Mouse (Mus musculus) CH12.LX (cell line): ENCODE measurements around the gene Chrna1.

Experiments used
- CHD2 ChIP-seq: IDR thresholded peaks from 2 replicates; pipeline ENCODE4 v1.6.1; 2011; ENCODE audit warnings: low read length, improper control_type of control experiment
- CTCF ChIP-seq, 2 experiments: IDR thresholded peaks in 1 of 2; conservative IDR thresholded peaks in 1 of 2; 2 replicates each; pipeline ENCODE4 v1.5.1; 2011 to 2012; ENCODE audit warnings: low read depth in 2 of 2, low read length in 2 of 2, improper control_type of control experiment in 1 of 2, inconsistent platforms in 1 of 2, mild to moderate bottlenecking in 1 of 2, moderate library complexity in 1 of 2
- E2F4 ChIP-seq: IDR thresholded peaks from 2 replicates; pipeline ENCODE4 v1.6.1; 2011; ENCODE audit warnings: low read depth, low read length, improper control_type of control experiment; ENCODE audit not compliant: insufficient replicate concordance
- POLR2A ChIP-seq: IDR thresholded peaks from 2 replicates; pipeline ENCODE4 v1.6.1; 2011; ENCODE audit warnings: low read depth, mild to moderate bottlenecking, improper control_type of control experiment, low read length
- SIN3A ChIP-seq: IDR thresholded peaks from 2 replicates; pipeline ENCODE4 v1.6.1; 2012; ENCODE audit warnings: low read length, improper control_type of control experiment, inconsistent platforms
- UBTF ChIP-seq: IDR thresholded peaks from 2 replicates; pipeline ENCODE4 v1.6.1; 2012; ENCODE audit warnings: low read depth, mild to moderate bottlenecking, inconsistent platforms, low read length, improper control_type of control experiment, moderate library complexity
- ZNF384 ChIP-seq: IDR thresholded peaks from 2 replicates; pipeline ENCODE4 v1.6.1; 2012; ENCODE audit warnings: low read depth, low read length, improper control_type of control experiment, inconsistent platforms

- no peak for TF ChIP-seq POLR2A
- TF ChIP-seq ZNF384, result 0 out of 2 replicates have a peak, but pooled peaks have one; percentile 41
- TF ChIP-seq CTCF (conservative IDR thresholded peaks at IDR 0.05 in 1 of 2, IDR thresholded peaks at IDR 0.05 in 1 of 2; ENCODE audit: low read depth in 2 of 2, low read length in 2 of 2), result peak in 1 of 2 experiments; percentile 77; a peak in 2 of 4 replicates
- 0 out of 2 replicates have a peak, but pooled peaks have one; percentile 4 for TF ChIP-seq SIN3A
- no peak for TF ChIP-seq E2F4
- TF ChIP-seq UBTF, result no peak
- TF ChIP-seq CHD2, result no peak
Observed at GRCm38 (mm10) chr2:73584645-73585346, 4.7 kb upstream of the Chrna1 start.
